Mouse (Mus musculus) thymus, postnatal 0 days (tissue): ENCODE data around the gene Zhx3. TPM values are rescaled to one million over a fixed set of nuclear protein-coding genes. Genes with fewer than 3 reads are reported as not detected.

Experiments used
- DNase-seq: peaks from one replicate; pipeline ENCODE4 v3.0.0-alpha.2; 2015; ENCODE audit warnings: low spot score
- polyA plus RNA-seq: library from polyadenylated mRNA; unstranded; fragments of >200 nt; fragmentation: Nextera tagmentation; extraction: Ambion mirVana; gene quantifications from 2 replicates; pipeline ENCODE4 v1.2.1, GENCODE M21; 2015

Gene Zhx3
- polyA plus RNA-seq, 1 experiment from 2014 or later = 7.4 TPM

DNA sequence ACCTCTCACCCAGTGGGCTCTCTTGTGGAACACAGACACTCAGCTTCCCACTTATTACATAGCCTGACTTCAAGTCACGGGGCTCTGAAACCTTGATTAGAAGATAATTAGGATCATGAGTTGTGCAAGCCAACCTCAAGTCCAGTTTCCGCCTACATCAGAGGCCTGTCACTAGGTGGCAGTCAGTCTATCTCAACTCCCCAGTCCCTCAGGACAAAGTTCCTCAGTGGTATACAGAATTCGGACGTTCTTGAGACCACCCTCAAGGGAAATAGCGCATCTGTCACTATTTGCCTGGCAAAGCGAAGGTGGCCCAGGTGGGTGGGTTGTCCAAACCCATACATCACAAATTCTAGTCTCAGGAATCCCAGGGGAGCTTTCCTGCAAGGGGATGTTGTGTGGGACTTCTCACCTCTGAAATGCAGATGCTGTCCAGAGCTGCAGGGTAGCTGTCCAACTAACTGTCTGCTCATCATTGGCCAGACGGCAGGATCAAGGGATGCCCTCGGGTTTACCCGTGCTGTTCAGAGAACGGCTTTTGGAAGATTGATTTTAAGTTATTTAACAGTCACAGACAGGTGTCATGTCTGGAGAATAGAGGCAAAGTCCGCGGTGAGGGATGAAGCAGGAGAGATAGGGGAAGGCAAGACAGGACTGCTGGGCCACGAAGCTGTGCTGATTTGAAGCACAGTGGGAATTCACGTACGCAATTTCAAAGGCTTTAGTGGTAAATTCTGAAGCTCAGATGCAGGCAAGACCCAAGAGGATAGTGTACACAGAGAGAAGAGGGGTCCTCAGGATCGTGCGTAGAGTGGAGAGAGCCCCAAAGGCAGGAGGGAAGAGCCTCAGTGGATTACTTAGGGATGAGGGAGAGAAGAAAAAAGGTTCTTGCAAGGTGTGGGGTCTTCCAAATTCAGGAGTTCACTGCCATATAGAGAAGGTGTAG is 142.7 kb downstream of the Zhx3 start:
- DNase-seq = no peak

DNA sequence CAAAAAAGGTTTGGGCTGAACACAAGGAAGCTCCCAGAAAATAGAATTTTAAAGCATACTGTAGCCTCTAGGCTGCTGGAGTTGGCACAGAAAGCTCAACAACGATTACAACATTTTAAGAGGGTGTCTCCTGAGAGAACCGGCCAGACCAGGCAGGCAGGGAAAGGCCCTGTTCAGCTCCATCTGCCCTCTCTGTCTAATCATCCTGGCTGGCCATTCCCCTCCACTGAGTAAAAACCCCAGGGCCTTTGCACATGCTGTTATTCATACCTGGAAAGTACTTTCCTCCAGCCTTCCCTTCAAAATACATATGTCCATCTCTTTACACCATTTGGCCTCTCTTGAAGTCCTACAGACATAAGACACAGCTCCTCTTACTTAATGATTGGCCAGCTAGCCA is 143.4 kb downstream of the Zhx3 start:
- DNase-seq = no peak

DNA sequence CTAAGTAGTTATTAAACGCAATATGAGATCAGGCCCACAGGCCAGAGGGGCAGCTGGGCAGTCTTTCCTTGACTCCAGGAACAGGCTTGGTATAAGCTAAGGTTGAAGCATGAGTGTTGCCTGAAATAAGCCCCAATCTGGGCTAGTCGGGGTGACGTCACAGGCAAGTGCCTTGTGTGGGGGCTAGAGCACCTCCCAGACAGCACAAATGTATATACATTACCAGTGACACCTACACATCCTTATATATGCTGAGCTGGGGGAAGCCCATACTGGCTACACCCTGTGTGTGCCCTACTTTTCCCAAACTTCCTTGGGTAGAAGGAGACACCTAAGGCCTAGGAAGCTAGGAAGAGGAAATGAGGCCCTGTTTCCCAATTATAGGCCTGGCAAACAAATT is 143.8 kb downstream of the Zhx3 start:
- no peak for DNase-seq

DNA sequence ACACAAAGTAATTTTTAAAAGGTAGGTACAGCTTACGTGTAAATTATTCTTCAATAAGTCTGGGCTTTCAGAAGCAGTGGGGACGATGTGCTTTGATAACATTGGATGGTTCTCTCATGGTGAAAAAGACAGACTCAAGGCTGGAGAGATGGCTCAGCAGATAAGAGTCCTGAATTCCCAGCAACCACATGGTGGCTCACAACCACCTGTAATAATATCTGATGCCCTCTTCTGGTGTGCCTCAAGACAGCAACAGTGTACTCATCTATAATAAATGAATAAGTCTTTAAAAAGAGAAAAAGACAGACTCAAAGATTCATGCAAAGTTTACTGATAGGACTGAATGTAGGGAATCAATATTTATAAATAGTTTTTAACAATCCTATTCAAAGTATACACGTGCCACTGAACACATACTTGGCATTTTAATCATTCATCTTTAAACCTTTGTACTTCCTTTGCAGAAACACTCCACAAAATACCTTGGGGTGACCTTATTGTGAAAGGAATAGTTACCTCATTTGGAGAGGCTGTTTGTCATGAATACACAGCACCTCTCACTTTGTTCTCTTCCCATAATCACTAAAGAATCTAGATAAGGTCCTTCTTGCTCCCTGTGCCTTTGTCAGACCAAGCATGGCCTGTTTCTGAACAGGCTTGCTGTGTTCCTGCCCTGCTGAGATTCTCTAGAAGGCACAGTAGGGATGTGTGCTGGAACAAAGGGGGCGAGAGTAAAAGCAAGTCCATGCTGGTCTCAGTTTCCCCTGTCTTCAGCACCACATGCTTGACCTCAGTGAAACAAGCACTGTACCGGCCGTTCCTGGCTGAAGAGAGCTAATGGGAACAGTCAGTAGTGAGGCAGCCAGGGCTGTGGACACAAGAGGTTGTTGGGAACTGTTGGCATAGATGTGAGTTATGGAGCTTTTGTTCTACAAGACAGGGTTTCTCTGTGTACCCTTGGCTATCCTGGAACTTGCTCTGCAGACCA is 146.6 kb downstream of the Zhx3 start:
- no peak for DNase-seq

GRCm38 (mm10) chr2:160724536-160724935 is 148.3 kb downstream of the Zhx3 start:
- no peak for DNase-seq

DNA sequence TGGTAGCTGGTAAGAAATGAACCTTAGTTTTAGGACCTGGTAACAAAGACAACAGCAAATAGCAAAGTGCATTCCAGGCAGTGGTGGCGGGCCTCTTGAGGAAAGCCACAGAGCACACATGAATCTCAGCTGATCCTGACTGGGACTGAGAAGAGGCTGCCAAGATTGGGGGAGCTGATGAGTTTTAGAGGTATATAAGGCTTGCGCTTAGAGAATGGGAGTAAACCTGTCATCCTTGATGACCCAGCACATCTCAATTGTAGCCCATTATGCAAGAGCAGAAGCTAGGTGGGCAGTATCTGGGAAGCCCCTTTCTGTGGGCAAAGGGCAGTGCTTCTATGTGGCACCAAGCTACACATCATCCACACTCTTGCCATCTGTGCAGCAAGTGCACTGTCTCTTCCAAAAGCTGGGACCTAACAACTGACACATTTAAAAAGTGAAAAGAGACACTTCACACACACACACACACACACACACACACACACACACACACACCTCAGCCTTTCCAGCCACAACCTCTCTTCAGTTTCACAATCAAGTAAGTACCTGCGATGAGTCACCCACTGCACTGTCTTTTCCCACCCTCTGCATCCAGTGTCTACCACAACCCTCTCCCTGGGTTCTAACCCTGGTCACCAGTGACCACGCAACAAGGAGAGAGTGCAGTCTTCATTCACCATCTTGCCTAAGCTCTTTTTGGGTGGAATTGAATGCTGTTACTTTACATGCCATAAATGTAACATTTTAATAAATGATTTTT is 149.0 kb downstream of the Zhx3 start:
- DNase-seq = no peak

DNA sequence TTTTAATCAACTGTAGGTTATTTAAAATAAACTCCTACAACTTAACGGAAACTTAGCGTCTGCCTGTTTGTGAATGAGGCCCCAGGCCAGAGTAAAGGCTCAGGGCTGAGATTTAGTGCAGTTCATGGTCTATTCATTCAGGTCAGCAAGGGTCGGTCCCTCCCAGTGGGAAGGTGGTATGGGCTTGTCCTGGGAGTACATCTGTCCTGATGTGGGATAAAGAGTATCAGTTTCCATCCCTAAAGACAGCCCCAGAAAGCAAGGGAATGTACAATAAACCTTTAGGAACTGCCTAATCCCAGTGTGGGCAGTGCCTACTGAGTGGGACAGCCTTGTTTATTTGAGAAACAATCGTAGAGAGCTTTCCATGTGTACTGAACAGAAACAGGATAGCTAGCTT is 150.1 kb downstream of the Zhx3 start:
- DNase-seq = no peak

DNA sequence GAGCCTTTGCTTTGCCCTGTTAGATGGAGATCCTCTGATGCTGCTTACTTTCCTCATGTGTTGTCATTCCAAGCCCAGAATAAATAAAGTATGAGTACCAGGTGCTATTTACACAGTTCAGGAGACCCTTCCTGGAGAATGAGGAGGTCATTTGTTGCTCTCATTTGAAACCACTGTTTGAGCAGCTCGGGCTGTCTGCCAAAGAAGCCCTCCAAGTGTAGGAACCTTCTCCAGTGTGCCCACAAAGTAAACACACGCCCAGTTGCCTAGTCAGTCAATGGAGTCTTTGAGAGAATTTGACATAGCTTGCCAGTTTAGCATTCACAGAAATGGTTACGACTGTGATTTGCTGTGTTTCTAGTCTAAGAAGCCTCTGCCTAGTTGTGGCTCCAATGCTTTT is 154.0 kb downstream of the Zhx3 start:
- DNase-seq = no peak

DNA sequence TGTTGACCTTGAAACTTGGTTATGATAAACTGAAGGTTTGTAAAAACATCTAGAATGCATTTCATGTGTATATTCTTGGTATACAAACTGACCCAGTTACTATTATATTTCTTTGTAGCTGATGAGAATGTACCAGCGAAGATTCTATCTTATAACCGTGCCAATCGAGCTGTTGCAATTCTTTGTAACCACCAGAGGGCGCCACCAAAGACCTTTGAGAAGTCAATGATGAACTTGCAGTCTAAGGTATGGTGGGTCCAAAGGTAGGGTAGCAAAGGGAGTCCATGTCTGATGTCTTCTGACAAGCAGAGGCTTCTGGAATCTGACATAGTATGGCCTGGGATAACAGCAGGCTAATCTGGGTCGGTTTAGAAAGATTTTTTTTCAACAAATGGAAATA is 155.5 kb downstream of the Zhx3 start:
- peak; percentile 72 for DNase-seq

DNA sequence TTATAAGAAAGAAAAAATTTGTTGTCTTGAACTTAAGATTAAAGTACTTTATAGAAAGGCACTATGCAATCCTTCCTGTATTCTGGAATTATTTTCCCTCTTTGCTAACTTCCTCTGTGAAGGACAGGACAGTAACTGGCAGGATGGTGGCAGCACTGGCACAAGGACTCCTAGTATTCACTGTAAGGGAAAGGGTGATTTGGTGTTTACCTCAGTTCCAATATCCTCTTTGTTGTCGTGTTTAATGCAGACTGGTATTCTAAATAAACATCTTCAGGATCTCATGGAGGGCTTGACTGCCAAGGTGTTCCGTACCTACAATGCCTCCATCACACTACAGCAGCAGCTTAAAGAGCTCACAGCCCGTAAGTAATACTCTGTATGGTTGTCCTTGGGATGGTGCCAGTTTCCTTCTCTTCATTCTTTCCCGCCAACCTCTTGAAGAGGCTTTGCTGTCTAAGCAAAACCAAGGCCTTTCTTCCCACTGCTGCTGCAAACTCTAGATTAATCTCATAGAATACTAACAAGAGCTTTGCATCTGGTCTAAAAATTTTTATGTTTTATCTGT is 157.3 kb downstream of the Zhx3 start:
- DNase-seq = no peak

DNA sequence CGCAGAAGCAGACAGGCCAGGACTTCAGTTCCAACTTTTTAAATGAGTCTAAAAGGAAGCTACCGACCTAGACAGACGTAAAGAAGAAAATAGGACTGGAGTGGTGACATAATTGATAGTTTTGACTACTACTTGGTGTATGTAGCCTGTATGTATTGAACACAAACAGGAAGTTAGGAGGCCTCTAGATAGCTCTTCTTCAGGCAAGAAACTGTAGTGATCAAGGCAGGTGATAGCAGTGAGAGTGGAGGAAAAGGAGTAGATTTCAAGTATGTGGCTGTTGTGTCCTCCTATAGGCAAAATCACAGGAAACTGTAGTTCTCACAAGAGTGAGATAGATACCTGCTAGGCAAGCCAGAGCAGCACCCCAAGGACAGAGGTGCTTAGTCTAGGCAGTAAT is 165.1 kb downstream of the Zhx3 start:
- DNase-seq = no peak

DNA sequence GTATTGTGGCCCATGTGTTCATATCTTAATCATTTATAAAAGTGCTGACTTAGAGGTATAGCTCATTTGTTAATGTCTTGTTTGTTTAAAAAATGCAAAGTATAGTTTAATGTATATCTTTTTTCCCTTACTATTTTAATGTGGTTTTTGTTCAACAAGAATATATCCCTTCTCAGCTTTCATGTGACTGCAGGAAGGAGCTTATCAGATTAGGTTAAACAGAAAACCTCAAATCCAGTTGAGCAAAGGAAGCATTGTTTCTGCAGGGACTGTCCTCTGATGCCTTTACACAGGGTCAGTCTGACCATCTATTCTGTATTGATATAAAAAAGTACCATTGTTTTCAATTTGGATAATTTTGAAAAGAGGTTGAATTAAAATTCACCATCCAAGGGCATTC is 170.0 kb downstream of the Zhx3 start:
- no peak for DNase-seq

- peak; percentile 57 for DNase-seq
Observed at GRCm38 (mm10) chr2:160701603-160702002, 171.2 kb downstream of the Zhx3 start.

- no peak for DNase-seq
Observed at GRCm38 (mm10) chr2:160700271-160700670, 172.5 kb downstream of the Zhx3 start.

Other genes with a start within 250 kb of the Zhx3 start
- gene Top1, start 227.1 kb downstream of the Zhx3 start, polyA plus RNA-seq = 68.2 and 69.4 TPM in 2 replicates
- gene Plcg1, start 141.7 kb downstream of the Zhx3 start, polyA plus RNA-seq = 39.5 and 49.3 TPM in 2 replicates
- gene Lpin3, start 7.7 kb upstream of the Zhx3 start, polyA plus RNA-seq = 1.4 and 1.7 TPM in 2 replicates
- gene Emilin3, start 39.3 kb upstream of the Zhx3 start, polyA plus RNA-seq = 0.62 and 0.65 TPM in 2 replicates
- gene Chd6, start 236.1 kb upstream of the Zhx3 start, polyA plus RNA-seq = 28.1 and 37.3 TPM in 2 replicates